Mouse (Mus musculus): Measurements from ENCODE around the gene 4930556J24Rik. TPM values are rescaled to one million over a fixed set of nuclear protein-coding genes. Genes with fewer than 3 reads are reported as not detected.
A peak's percentile ranks its signal among the peaks of the same experiment; 100 is the strongest.

The 4930556J24Rik gene
- polyA plus RNA-seq, 1 experiment: not detected

DNA sequence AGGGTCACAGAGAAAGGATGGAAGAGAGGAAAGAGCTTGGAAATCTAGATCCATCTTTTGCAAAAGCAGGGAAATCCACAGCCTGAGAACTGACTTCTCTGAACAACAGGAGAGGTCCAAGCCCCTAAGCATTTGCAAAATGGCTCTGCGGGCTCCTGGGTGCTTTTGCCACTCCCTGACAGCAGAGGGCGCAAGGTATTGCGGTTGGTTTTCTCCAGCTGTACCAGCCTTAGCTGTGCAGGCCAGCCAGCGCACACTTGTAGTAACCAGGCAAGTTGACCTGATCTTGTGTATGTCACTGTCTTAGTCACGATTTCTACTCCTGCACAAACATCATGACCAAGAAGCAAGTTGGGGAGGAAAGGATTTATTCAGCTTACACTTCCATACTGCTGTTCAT is 25.0 kb upstream of the 4930556J24Rik start:
- Histone ChIP-seq H3K27me3 (ENCODE audit: control insufficient read depth, insufficient read depth, low read length) (no peaks in the 10 kb centered on the region; the same call in 1 of the 2 replicates), H3K36me3 (ENCODE audit: control insufficient read depth, insufficient read depth, low read length) (no peaks in the 10 kb centered on the region), H3K4me1 (replicated peaks; ENCODE audit: control insufficient read depth, insufficient read depth, low read length) (no peaks in the 10 kb centered on the region), H3K4me3 (ENCODE audit: control insufficient read depth, insufficient read depth, low read length) (no peak overlapping the region), H3K27ac (ENCODE audit: control insufficient read depth, insufficient read depth, low read length) (no peak overlapping the region)
- DNase-seq: peak; percentile 62
- WGBS: 8% methylated on average over 5 of the region's 5 CpGs
- TF ChIP-seq CTCF (IDR thresholded peaks at IDR 0.05; ENCODE audit: borderline replicate concordance, control insufficient read depth, extremely low read depth, insufficient read depth, low read length, poor library complexity) (peak; percentile 83; the same call in 1 of the 2 replicates), POLR2A (IDR thresholded peaks at IDR 0.05; ENCODE audit: control insufficient read depth, extremely low read depth, insufficient read depth, low read length, poor library complexity) (no peak)

DNA sequence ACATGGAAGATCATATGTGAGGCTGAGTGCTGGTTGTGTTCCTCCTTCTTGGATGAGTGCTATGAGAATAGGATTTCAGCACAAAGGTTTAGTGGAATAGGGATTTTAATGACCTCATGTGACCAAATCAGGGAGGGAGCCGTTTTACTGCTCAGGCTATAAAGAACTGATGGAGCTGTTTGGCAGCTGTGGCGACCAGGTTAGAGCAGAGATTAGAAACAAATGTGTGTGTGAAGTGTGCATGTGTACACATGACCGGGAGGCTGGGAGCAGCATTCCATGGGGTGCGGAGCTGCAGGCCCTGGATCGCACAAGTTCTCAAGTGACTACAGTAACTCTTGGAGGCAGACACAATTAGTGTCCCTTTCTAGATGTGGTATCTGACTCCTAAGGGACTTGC is 23.0 kb upstream of the 4930556J24Rik start:
- no peak for DNase-seq
- no peaks in the 10 kb centered on the region; the same call in 1 of the 2 replicates for H3K27me3 ChIP-seq (ENCODE audit: control insufficient read depth, insufficient read depth, low read length)
- whole genome bisulfite sequencing: 94% methylated on average over 5 of the region's 5 CpGs
- no peak overlapping the region for H3K4me3 ChIP-seq (ENCODE audit: control insufficient read depth, insufficient read depth, low read length)
- no peak overlapping the region for H3K27ac ChIP-seq (ENCODE audit: control insufficient read depth, insufficient read depth, low read length)
- no peaks in the 10 kb centered on the region for H3K36me3 ChIP-seq (ENCODE audit: control insufficient read depth, insufficient read depth, low read length)
- TF ChIP-seq POLR2A (IDR thresholded peaks at IDR 0.05; ENCODE audit: control insufficient read depth, extremely low read depth, insufficient read depth, low read length, poor library complexity): no peak
- TF ChIP-seq CTCF (IDR thresholded peaks at IDR 0.05; ENCODE audit: borderline replicate concordance, control insufficient read depth, extremely low read depth, insufficient read depth, low read length, poor library complexity): no peak
- H3K4me1 ChIP-seq (replicated peaks; ENCODE audit: control insufficient read depth, insufficient read depth, low read length): no peaks in the 10 kb centered on the region

DNA sequence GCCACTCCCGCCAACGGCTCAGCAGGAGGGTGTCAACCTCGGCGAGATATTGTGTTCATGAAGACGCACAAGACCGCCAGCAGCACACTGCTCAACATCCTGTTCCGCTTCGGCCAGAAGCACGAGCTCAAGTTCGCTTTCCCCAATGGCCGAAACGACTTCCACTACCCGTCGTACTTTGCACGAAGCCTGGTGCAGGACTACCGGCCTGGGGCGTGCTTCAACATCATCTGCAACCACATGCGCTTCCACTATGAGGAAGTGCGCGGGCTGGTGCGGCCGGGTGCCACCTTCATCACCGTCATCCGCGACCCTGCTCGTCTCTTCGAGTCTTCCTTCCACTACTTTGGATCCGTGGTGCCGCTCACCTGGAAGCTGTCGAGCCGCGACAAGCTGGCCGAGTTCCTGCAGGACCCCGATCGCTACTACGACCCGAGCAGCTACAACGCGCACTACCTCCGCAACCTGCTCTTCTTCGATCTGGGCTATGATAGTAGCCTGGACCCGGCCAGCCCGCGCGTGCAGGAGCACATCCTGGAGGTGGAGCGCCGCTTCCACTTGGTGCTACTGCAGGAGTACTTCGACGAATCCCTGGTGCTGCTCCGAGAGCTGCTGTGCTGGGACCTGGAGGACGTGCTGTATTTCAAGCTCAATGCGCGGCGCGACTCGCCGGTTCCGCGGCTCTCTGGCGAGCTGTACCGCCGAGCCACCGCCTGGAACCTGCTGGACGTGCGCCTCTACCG is 21.6 kb upstream of the 4930556J24Rik start:
- Histone ChIP-seq H3K27me3 (ENCODE audit: control insufficient read depth, insufficient read depth, low read length) (no peaks in the 10 kb centered on the region; the same call in 1 of the 2 replicates), H3K4me1 (replicated peaks; ENCODE audit: control insufficient read depth, insufficient read depth, low read length) (no peaks in the 10 kb centered on the region), H3K4me3 (ENCODE audit: control insufficient read depth, insufficient read depth, low read length) (peak overlapping the region; percentile 13), H3K27ac (ENCODE audit: control insufficient read depth, insufficient read depth, low read length) (no peak overlapping the region), H3K36me3 (ENCODE audit: control insufficient read depth, insufficient read depth, low read length) (no peaks in the 10 kb centered on the region)
- no peak for DNase-seq
- WGBS: 7% methylated on average over 66 of the region's 66 CpGs
- TF ChIP-seq POLR2A (IDR thresholded peaks at IDR 0.05; ENCODE audit: control insufficient read depth, extremely low read depth, insufficient read depth, low read length, poor library complexity): no peak
- TF ChIP-seq CTCF (IDR thresholded peaks at IDR 0.05; ENCODE audit: borderline replicate concordance, control insufficient read depth, extremely low read depth, insufficient read depth, low read length, poor library complexity): no peak

DNA sequence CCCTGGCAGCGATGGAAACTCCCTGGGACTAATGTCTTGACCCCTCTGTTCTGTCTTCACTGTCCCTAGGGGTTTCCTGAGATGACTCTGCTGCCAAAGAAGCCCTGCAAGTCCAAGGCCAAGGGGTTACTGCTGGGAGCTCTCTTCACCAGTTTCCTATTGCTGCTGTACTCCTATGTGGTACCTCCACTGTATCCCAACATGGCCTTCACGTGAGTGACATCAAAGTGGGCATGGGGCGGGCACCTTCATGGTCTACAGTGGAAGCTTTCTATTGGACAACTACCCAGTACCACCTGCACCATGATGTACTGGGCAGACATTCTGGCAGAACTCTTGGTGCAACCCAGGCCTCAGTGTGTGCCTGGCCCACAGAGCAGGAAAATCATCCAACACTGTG is 20.3 kb upstream of the 4930556J24Rik start:
- TF ChIP-seq CTCF (IDR thresholded peaks at IDR 0.05; ENCODE audit: borderline replicate concordance, control insufficient read depth, extremely low read depth, insufficient read depth, low read length, poor library complexity) (no peak), POLR2A (IDR thresholded peaks at IDR 0.05; ENCODE audit: control insufficient read depth, extremely low read depth, insufficient read depth, low read length, poor library complexity) (no peak)
- Histone ChIP-seq H3K4me3 (ENCODE audit: control insufficient read depth, insufficient read depth, low read length) (no peak overlapping the region), H3K4me1 (replicated peaks; ENCODE audit: control insufficient read depth, insufficient read depth, low read length) (no peaks in the 10 kb centered on the region), H3K27me3 (ENCODE audit: control insufficient read depth, insufficient read depth, low read length) (no peaks in the 10 kb centered on the region; the same call in 1 of the 2 replicates), H3K27ac (ENCODE audit: control insufficient read depth, insufficient read depth, low read length) (no peak overlapping the region), H3K36me3 (ENCODE audit: control insufficient read depth, insufficient read depth, low read length) (no peaks in the 10 kb centered on the region)
- WGBS: 87% methylated on average over 3 of the region's 3 CpGs
- no peak for DNase-seq

DNA sequence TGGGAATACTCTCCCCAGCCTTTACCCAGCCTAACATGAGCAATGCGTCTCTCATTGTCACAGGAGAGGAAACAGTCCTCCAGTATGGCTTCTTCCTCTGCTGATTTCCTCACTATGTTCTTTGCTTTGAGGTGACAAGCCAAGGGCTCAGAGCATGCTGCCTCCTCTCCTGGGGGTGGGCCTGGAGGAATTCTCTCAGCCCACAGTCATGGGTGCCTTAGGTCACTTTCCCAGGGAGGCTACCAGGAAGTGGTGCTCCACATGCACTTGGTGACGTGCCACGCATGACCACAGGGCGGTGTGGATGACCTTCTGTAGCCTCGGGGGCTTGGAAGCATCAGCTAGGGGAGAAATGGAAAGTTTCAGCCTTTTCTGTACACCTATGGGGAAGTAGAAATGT is 18.9 kb upstream of the 4930556J24Rik start:
- no peak for TF ChIP-seq CTCF (IDR thresholded peaks at IDR 0.05; ENCODE audit: borderline replicate concordance, control insufficient read depth, extremely low read depth, insufficient read depth, low read length, poor library complexity)
- no peak for TF ChIP-seq POLR2A (IDR thresholded peaks at IDR 0.05; ENCODE audit: control insufficient read depth, extremely low read depth, insufficient read depth, low read length, poor library complexity)
- DNase-seq: no peak
- Histone ChIP-seq H3K36me3 (ENCODE audit: control insufficient read depth, insufficient read depth, low read length) (no peaks in the 10 kb centered on the region), H3K27ac (ENCODE audit: control insufficient read depth, insufficient read depth, low read length) (no peak overlapping the region), H3K4me3 (ENCODE audit: control insufficient read depth, insufficient read depth, low read length) (no peak overlapping the region), H3K27me3 (ENCODE audit: control insufficient read depth, insufficient read depth, low read length) (no peaks in the 10 kb centered on the region; the same call in 1 of the 2 replicates), H3K4me1 (replicated peaks; ENCODE audit: control insufficient read depth, insufficient read depth, low read length) (no peaks in the 10 kb centered on the region)
- WGBS: 56% methylated on average over 5 of the region's 5 CpGs

DNA sequence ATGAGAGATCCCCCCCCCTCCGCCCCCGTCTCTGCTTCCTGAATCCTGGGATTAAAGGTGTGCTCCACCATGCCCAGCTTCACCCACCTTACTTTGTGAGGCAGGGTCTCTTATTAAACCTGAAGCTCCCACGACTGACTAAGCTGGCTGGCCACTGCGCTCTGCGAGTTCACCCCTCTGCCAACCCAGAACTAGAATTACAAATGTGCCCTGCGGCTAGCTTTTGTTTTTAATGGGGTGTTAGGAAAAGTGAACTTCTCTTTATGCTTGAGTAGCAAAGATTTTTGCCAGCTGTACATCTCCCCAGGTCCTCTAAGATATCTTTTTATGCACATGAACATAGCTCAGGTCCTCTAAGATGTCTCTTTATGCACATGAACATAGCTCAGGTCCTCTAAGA is 17.3 kb upstream of the 4930556J24Rik start:
- no peaks in the 10 kb centered on the region for H3K36me3 ChIP-seq (ENCODE audit: control insufficient read depth, insufficient read depth, low read length)
- H3K4me3 ChIP-seq (ENCODE audit: control insufficient read depth, insufficient read depth, low read length): no peak overlapping the region
- WGBS: 86% methylated on average over 6 of the region's 6 CpGs
- TF ChIP-seq POLR2A (IDR thresholded peaks at IDR 0.05; ENCODE audit: control insufficient read depth, extremely low read depth, insufficient read depth, low read length, poor library complexity) (no peak), CTCF (IDR thresholded peaks at IDR 0.05; ENCODE audit: borderline replicate concordance, control insufficient read depth, extremely low read depth, insufficient read depth, low read length, poor library complexity) (no peak)
- no peak overlapping the region for H3K27ac ChIP-seq (ENCODE audit: control insufficient read depth, insufficient read depth, low read length)
- DNase-seq: no peak
- H3K27me3 ChIP-seq (ENCODE audit: control insufficient read depth, insufficient read depth, low read length): no peaks in the 10 kb centered on the region; the same call in 1 of the 2 replicates
- no peaks in the 10 kb centered on the region for H3K4me1 ChIP-seq (replicated peaks; ENCODE audit: control insufficient read depth, insufficient read depth, low read length)

Data from thymus, adult 2 months (tissue).